9 mouse cellular contexts compared by ENCODE assay signal in the genomic region with DNA sequence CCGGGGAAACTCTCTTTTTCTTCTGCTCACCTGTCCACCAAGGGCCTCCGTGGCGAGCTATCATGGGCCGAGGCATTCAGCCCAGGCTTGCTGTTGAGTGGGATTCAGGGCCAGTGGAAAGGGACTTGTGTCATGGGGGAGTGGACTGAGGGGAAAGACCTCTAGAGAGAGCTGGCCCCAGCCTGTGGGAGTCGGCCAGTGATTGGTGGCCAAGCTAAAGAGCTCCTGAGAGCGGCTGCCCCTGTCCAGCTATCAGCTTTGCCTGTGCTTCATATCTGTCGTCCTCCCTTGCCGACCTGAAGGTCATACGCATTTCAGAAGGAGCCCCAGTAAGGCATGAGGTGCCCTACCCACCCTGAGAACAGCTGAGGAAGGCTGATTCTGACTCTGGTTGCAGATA. TPM values are rescaled to one million over a fixed set of nuclear protein-coding genes. Genes with fewer than 3 reads are reported as not detected.
DNase-seq lines count a peak whose midpoint lies in the region; ATAC-seq and TF ChIP-seq lines count a peak whose summit lies in the region.
"Had no signal": no experiment of that assay in that cellular context is flagged by ENCODE, and none has a peak within 500 bp of the region (broad histone marks: within the 10 kb centered on the region; RNA-seq: fewer than 3 reads in every experiment).

No protein-coding gene starts in this region.

- H3K36me3 ChIP-seq in heart, embryonic 13.5 days: peaks cover 28% of the 10 kb centered on the region
- H3K36me3 ChIP-seq in neural tube, embryonic 13.5 days: no peaks in the 10 kb centered on the region
- H3K36me3 ChIP-seq in intestine, postnatal 0 days (ENCODE audit: control insufficient read depth, insufficient read depth): no peaks in the 10 kb centered on the region; the same call in 1 of the 2 replicates

- peak overlapping the region; percentile 96 for H3K27ac ChIP-seq in heart, embryonic 13.5 days (replicated peaks)
- peak overlapping the region; percentile 49; the same call in 1 of the 2 replicates for H3K27ac ChIP-seq in neural tube, embryonic 13.5 days (replicated peaks)
- H3K27ac ChIP-seq in intestine, postnatal 0 days (ENCODE audit: low read depth, low read length): peak overlapping the region; percentile 41; the same call in 1 of the 2 replicates

- 0 out of 2 replicates have a peak, but pooled peaks have one; percentile 29 for ATAC-seq in heart, embryonic 13.5 days (ENCODE audit: extremely low read depth, insufficient number of reproducible peaks, low FRiP score, low TSS enrichment)
- no peak for ATAC-seq in neural tube, embryonic 13.5 days (ENCODE audit: low read depth)
- ATAC-seq in intestine, postnatal 0 days: no peak

- 30% methylated on average over 9 of the region's 9 CpGs for WGBS in heart, embryonic 13.5 days
- 85% methylated on average over 9 of the region's 9 CpGs for WGBS in neural tube, embryonic 13.5 days
- 54% methylated on average over 9 of the region's 9 CpGs for WGBS in intestine, postnatal 0 days

- H3K9ac ChIP-seq in heart, embryonic 13.5 days: peak overlapping the region; percentile 74
- H3K9ac ChIP-seq in neural tube, embryonic 13.5 days: no peak overlapping the region
- no peak overlapping the region for H3K9ac ChIP-seq in intestine, postnatal 0 days (ENCODE audit: low read depth, low read length)

- TF ChIP-seq CTCF in intestine, postnatal 0 days (IDR thresholded peaks at IDR 0.05; ENCODE audit: low read depth): no peak

- peaks cover 74% of the 10 kb centered on the region for H3K4me1 ChIP-seq in heart, embryonic 13.5 days
- peaks cover 30% of the 10 kb centered on the region for H3K4me1 ChIP-seq in neural tube, embryonic 13.5 days (replicated peaks)
- H3K4me1 ChIP-seq in intestine, postnatal 0 days (replicated peaks; ENCODE audit: control insufficient read depth, insufficient read depth, low read length): peaks cover 6% of the 10 kb centered on the region; the same call in 1 of the 2 replicates

- no peaks in the 10 kb centered on the region for H3K27me3 ChIP-seq in heart, embryonic 13.5 days (replicated peaks)
- H3K27me3 ChIP-seq in neural tube, embryonic 13.5 days: no peaks in the 10 kb centered on the region
- H3K27me3 ChIP-seq in intestine, postnatal 0 days (replicated peaks; ENCODE audit: control insufficient read depth, insufficient read depth, low read length): no peaks in the 10 kb centered on the region

- no peak overlapping the region for H3K4me3 ChIP-seq in heart, embryonic 13.5 days
- H3K4me3 ChIP-seq in neural tube, embryonic 13.5 days: no peak overlapping the region
- H3K4me3 ChIP-seq in intestine, postnatal 0 days (ENCODE audit: low read depth, low read length): no peak overlapping the region
- H3K4me3 ChIP-seq: myocyte had no signal

- no peak for DNase-seq in heart, adult 18-20 months
- DNase-seq in neural tube, embryonic 10.5 days (ENCODE audit: extremely low spot score, low spot score): no peak
- DNase-seq in MN1 (ENCODE audit: low spot score): no peak
- no peak for DNase-seq in layer of hippocampus, adult 18-20 months (ENCODE audit: low spot score in 2 of 2)

- H3K4me2 ChIP-seq in heart, embryonic 13.5 days: peak overlapping the region; percentile 59
- H3K4me2 ChIP-seq in neural tube, embryonic 13.5 days: no peak overlapping the region
- H3K4me2 ChIP-seq in intestine, postnatal 0 days (replicated peaks; ENCODE audit: low read depth): no peak overlapping the region

- H3K9me3 ChIP-seq in heart, embryonic 13.5 days: no peaks in the 10 kb centered on the region
- H3K9me3 ChIP-seq in neural tube, embryonic 13.5 days: no peaks in the 10 kb centered on the region
- H3K9me3 ChIP-seq in intestine, postnatal 0 days (ENCODE audit: control insufficient read depth): no peaks in the 10 kb centered on the region

RNA-seq across cellular contexts. Expression of a gene that starts 48.6 kb away (rescaled TPM):
- 44.3 and 48.8 TPM in 2 replicates for polyA plus RNA-seq in heart, embryonic 13.5 days (2015; fragmentation: Nextera tagmentation; extraction: Ambion mirVana)
- total RNA-seq in heart, adult 18-20 months (2021): 10 to 100 TPM; 14.8 to 17.9 TPM
- polyA plus RNA-seq in neural tube, embryonic 13.5 days (2015; fragmentation: Nextera tagmentation; extraction: Ambion mirVana): 25.8 and 27.4 TPM in 2 replicates
- 39.5 and 40.7 TPM in 2 replicates for polyA plus RNA-seq in intestine, postnatal 0 days (2015; fragmentation: Nextera tagmentation; extraction: Ambion mirVana)
- 1 to 10 TPM; 3.3 to 3.7 TPM for total RNA-seq in layer of hippocampus, adult 18-20 months (2021)
- total RNA-seq: granulocyte monocyte progenitor cell, adult 5-6 weeks had no signal

Comparison
In these comparisons a context has a peak if more than half of its experiments do, and no peak if none do; other contexts are left out.
1. H3K27ac ChIP-seq: peak in every context shown above with its lines; median percentile 96 in heart, embryonic 13.5 days; 49 in neural tube, embryonic 13.5 days; 41 in intestine, postnatal 0 days.